Mouse (Mus musculus): Measurements from ENCODE around the gene Lancl3. TPM values are rescaled to one million over a fixed set of nuclear protein-coding genes. Genes with fewer than 3 reads are reported as not detected.

Gene Lancl3
- polyA plus RNA-seq, 1 experiment from 2014 or later, result 1.00 TPM

- Histone ChIP-seq H3K4me1 (ENCODE audit: insufficient read depth, low read length) (no peaks in the 10 kb centered on the region), H3K9ac (replicated peaks; ENCODE audit: low read length) (no peak overlapping the region), H3K27me3 (ENCODE audit: insufficient read depth, low read length) (no peaks in the 10 kb centered on the region), H3K4me3 (ENCODE audit: low read length) (no peak overlapping the region), H3K36me3 (ENCODE audit: insufficient read depth, low read length) (no peaks in the 10 kb centered on the region), H3K9me3 (ENCODE audit: low read length) (no peaks in the 10 kb centered on the region), H3K27ac (ENCODE audit: low read length) (no peak overlapping the region), H3K4me2 (replicated peaks; ENCODE audit: low read depth, low read length) (no peak overlapping the region)
- ATAC-seq (ENCODE audit: low FRiP score, low TSS enrichment), result no peak
- 81% methylated on average over 4 of the region's 4 CpGs for WGBS
Observed at GRCm38 (mm10) chrX:9221736-9222135, 22.0 kb downstream of the Lancl3 start.

GRCm38 (mm10) chrX:9222412-9223221 lies 22.9 kb downstream of the Lancl3 start:
- H3K27me3 ChIP-seq (ENCODE audit: insufficient read depth, low read length), result no peaks in the 10 kb centered on the region
- ATAC-seq (ENCODE audit: low FRiP score, low TSS enrichment), result no peak
- 94% methylated on average over 3 of the region's 3 CpGs for WGBS
- no peak overlapping the region for H3K4me2 ChIP-seq (replicated peaks; ENCODE audit: low read depth, low read length)
- no peaks in the 10 kb centered on the region for H3K4me1 ChIP-seq (ENCODE audit: insufficient read depth, low read length)
- no peaks in the 10 kb centered on the region for H3K36me3 ChIP-seq (ENCODE audit: insufficient read depth, low read length)
- H3K9ac ChIP-seq (replicated peaks; ENCODE audit: low read length), result no peak overlapping the region
- H3K9me3 ChIP-seq (ENCODE audit: low read length), result no peaks in the 10 kb centered on the region
- no peak overlapping the region for H3K4me3 ChIP-seq (ENCODE audit: low read length)
- no peak overlapping the region for H3K27ac ChIP-seq (ENCODE audit: low read length)

GRCm38 (mm10) chrX:9227105-9227504 lies 27.4 kb downstream of the Lancl3 start:
- WGBS, result 64% methylated on average over 2 of the region's 2 CpGs
- ATAC-seq (ENCODE audit: low FRiP score, low TSS enrichment), result no peak
- no peaks in the 10 kb centered on the region for H3K4me1 ChIP-seq (ENCODE audit: insufficient read depth, low read length)
- H3K36me3 ChIP-seq (ENCODE audit: insufficient read depth, low read length), result no peaks in the 10 kb centered on the region
- H3K9me3 ChIP-seq (ENCODE audit: low read length), result no peaks in the 10 kb centered on the region
- H3K27ac ChIP-seq (ENCODE audit: low read length), result no peak overlapping the region
- no peaks in the 10 kb centered on the region for H3K27me3 ChIP-seq (ENCODE audit: insufficient read depth, low read length)
- H3K4me3 ChIP-seq (ENCODE audit: low read length), result no peak overlapping the region
- H3K9ac ChIP-seq (replicated peaks; ENCODE audit: low read length), result no peak overlapping the region
- H3K4me2 ChIP-seq (replicated peaks; ENCODE audit: low read depth, low read length), result no peak overlapping the region

GRCm38 (mm10) chrX:9240737-9241591 lies 41.3 kb downstream of the Lancl3 start:
- no peak for ATAC-seq (ENCODE audit: low FRiP score, low TSS enrichment)
- H3K4me3 ChIP-seq (ENCODE audit: low read length), result no peak overlapping the region
- H3K27ac ChIP-seq (ENCODE audit: low read length), result no peak overlapping the region
- H3K9ac ChIP-seq (replicated peaks; ENCODE audit: low read length), result no peak overlapping the region
- no peaks in the 10 kb centered on the region for H3K9me3 ChIP-seq (ENCODE audit: low read length)
- no peaks in the 10 kb centered on the region for H3K4me1 ChIP-seq (ENCODE audit: insufficient read depth, low read length)
- no peak overlapping the region for H3K4me2 ChIP-seq (replicated peaks; ENCODE audit: low read depth, low read length)
- WGBS, result 81% methylated on average over 5 of the region's 5 CpGs
- H3K36me3 ChIP-seq (ENCODE audit: insufficient read depth, low read length), result no peaks in the 10 kb centered on the region
- no peaks in the 10 kb centered on the region for H3K27me3 ChIP-seq (ENCODE audit: insufficient read depth, low read length)

DNA sequence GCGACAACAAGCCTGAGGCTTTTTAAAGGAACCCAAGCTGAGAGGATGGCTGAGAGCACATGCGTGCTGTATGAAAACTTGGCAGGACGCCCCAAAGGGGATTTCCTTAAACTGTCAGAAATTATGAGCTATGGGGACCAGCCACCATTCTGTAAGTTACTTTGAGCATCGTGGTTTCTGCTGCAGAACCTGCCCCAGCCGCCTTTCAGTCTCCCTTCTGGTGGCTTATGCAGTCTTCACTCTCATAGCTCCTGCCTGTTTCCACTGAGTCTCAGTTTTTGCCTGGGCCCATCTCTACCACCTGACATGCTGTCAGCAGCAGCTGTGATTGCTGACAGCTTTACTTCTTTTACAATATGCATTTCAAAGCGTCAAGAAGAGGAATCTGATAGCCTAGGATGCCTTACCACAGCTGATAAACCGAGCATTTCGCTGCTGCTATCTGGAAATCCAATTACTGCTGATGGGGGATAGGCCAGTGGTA lies 43.7 kb downstream of the Lancl3 start:
- H3K36me3 ChIP-seq (ENCODE audit: insufficient read depth, low read length), result no peaks in the 10 kb centered on the region
- 54% methylated on average over 8 of the region's 8 CpGs for WGBS
- no peak overlapping the region for H3K9ac ChIP-seq (replicated peaks; ENCODE audit: low read length)
- no peaks in the 10 kb centered on the region for H3K27me3 ChIP-seq (ENCODE audit: insufficient read depth, low read length)
- H3K4me2 ChIP-seq (replicated peaks; ENCODE audit: low read depth, low read length), result no peak overlapping the region
- no peak overlapping the region for H3K4me3 ChIP-seq (ENCODE audit: low read length)
- H3K9me3 ChIP-seq (ENCODE audit: low read length), result no peaks in the 10 kb centered on the region
- peak; percentile 46; the same call in 1 of the 2 replicates for ATAC-seq (ENCODE audit: low FRiP score, low TSS enrichment)
- no peaks in the 10 kb centered on the region for H3K4me1 ChIP-seq (ENCODE audit: insufficient read depth, low read length)
- H3K27ac ChIP-seq (ENCODE audit: low read length), result no peak overlapping the region

GRCm38 (mm10) chrX:9244603-9245336 lies 45.1 kb downstream of the Lancl3 start:
- H3K9ac ChIP-seq (replicated peaks; ENCODE audit: low read length), result no peak overlapping the region
- ATAC-seq (ENCODE audit: low FRiP score, low TSS enrichment), result no peak

GRCm38 (mm10) chrX:9248911-9249310 lies 49.2 kb downstream of the Lancl3 start:
- Histone ChIP-seq H3K9ac (replicated peaks; ENCODE audit: low read length) (no peak overlapping the region), H3K4me2 (replicated peaks; ENCODE audit: low read depth, low read length) (no peak overlapping the region), H3K9me3 (ENCODE audit: low read length) (no peaks in the 10 kb centered on the region), H3K36me3 (ENCODE audit: insufficient read depth, low read length) (no peaks in the 10 kb centered on the region), H3K27ac (ENCODE audit: low read length) (no peak overlapping the region), H3K27me3 (ENCODE audit: insufficient read depth, low read length) (no peaks in the 10 kb centered on the region), H3K4me3 (ENCODE audit: low read length) (no peak overlapping the region), H3K4me1 (ENCODE audit: insufficient read depth, low read length) (no peaks in the 10 kb centered on the region)
- WGBS, result 57% methylated on average over 5 of the region's 5 CpGs
- no peak for ATAC-seq (ENCODE audit: low FRiP score, low TSS enrichment)

More at GRCm38 (mm10) chrX:9244603-9245336, 45.1 kb downstream of the Lancl3 start:
- H3K36me3 ChIP-seq (ENCODE audit: insufficient read depth, low read length), result no peaks in the 10 kb centered on the region
- H3K4me1 ChIP-seq (ENCODE audit: insufficient read depth, low read length), result no peaks in the 10 kb centered on the region
- no peak overlapping the region for H3K4me2 ChIP-seq (replicated peaks; ENCODE audit: low read depth, low read length)
- no peak overlapping the region for H3K27ac ChIP-seq (ENCODE audit: low read length)
- no peaks in the 10 kb centered on the region for H3K27me3 ChIP-seq (ENCODE audit: insufficient read depth, low read length)
- 75% methylated on average over 12 of the region's 12 CpGs for WGBS
- no peak overlapping the region for H3K4me3 ChIP-seq (ENCODE audit: low read length)
- H3K9me3 ChIP-seq (ENCODE audit: low read length), result no peaks in the 10 kb centered on the region

DNA sequence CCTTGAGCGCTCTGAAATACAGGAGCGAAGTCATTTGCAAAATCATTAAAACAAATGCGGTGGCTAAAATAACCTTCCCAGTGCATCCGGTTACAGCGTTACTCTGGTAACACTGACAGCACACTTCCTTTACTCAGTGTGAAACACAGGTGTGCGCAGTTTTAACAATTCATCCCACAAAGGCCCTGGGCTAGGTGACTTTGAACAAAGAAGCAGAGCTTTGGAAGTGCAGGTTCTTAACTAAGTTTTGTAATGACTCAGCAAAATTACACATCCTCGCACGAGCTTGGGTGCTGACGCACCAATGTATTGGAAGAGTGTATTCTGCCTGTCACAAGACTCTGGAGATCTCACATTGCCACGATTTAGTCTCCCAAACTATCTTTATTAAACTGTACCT lies 54.3 kb downstream of the Lancl3 start:
- H3K4me2 ChIP-seq (replicated peaks; ENCODE audit: low read depth, low read length), result no peak overlapping the region
- no peaks in the 10 kb centered on the region for H3K27me3 ChIP-seq (ENCODE audit: insufficient read depth, low read length)
- H3K36me3 ChIP-seq (ENCODE audit: insufficient read depth, low read length), result no peaks in the 10 kb centered on the region
- no peak overlapping the region for H3K27ac ChIP-seq (ENCODE audit: low read length)
- ATAC-seq (ENCODE audit: low FRiP score, low TSS enrichment), result no peak
- H3K9ac ChIP-seq (replicated peaks; ENCODE audit: low read length), result no peak overlapping the region
- no peak overlapping the region for H3K4me3 ChIP-seq (ENCODE audit: low read length)
- 74% methylated on average over 10 of the region's 10 CpGs for WGBS
- H3K9me3 ChIP-seq (ENCODE audit: low read length), result no peaks in the 10 kb centered on the region
- H3K4me1 ChIP-seq (ENCODE audit: insufficient read depth, low read length), result no peaks in the 10 kb centered on the region

GRCm38 (mm10) chrX:9254901-9255300 lies 55.2 kb downstream of the Lancl3 start:
- no peaks in the 10 kb centered on the region for H3K4me1 ChIP-seq (ENCODE audit: insufficient read depth, low read length)
- no peak overlapping the region for H3K27ac ChIP-seq (ENCODE audit: low read length)
- H3K27me3 ChIP-seq (ENCODE audit: insufficient read depth, low read length), result no peaks in the 10 kb centered on the region
- no peaks in the 10 kb centered on the region for H3K9me3 ChIP-seq (ENCODE audit: low read length)
- ATAC-seq (ENCODE audit: low FRiP score, low TSS enrichment), result no peak
- H3K4me3 ChIP-seq (ENCODE audit: low read length), result no peak overlapping the region
- H3K9ac ChIP-seq (replicated peaks; ENCODE audit: low read length), result no peak overlapping the region
- WGBS, result 90% methylated on average over 3 of the region's 3 CpGs
- H3K36me3 ChIP-seq (ENCODE audit: insufficient read depth, low read length), result no peaks in the 10 kb centered on the region
- H3K4me2 ChIP-seq (replicated peaks; ENCODE audit: low read depth, low read length), result no peak overlapping the region

All from kidney, embryonic 16.5 days (tissue).